ENCODE assay signal across 9 mouse cellular contexts in the genomic region with DNA sequence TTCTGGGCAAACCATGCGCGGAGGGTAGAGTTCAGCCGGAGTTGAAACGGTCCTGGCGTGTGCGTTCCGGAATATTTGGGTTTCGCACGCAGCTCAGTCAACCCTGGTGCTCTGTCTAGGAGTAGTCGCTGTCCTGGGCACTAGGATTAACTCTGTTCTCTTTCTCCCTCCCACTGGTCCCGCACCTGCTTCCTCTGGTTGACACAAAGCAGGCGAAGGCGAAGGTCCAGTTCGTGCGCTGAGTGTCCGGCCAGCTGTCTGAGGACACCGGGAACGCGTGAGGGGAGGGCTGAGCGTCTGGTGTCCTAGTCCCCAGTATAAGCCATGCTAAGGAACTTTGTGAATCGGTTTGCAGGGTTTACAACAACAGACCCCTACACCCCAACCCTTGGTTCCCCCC. TPM values are rescaled to one million over a fixed set of nuclear protein-coding genes. Genes with fewer than 3 reads are reported as not detected.
DNase-seq lines count a peak whose midpoint lies in the region; ATAC-seq and TF ChIP-seq lines count a peak whose summit lies in the region.
"Had no signal": no experiment of that assay in that cellular context is flagged by ENCODE, and none has a peak within 500 bp of the region (broad histone marks: within the 10 kb centered on the region; RNA-seq: fewer than 3 reads in every experiment).

No protein-coding gene starts in this region.

- H3K36me3 ChIP-seq in heart, embryonic 10.5 days, result no peaks in the 10 kb centered on the region
- H3K36me3 ChIP-seq in heart, embryonic 14.5 days (ENCODE audit: control insufficient read depth, insufficient read depth, low read length), result no peaks in the 10 kb centered on the region
- no peaks in the 10 kb centered on the region for H3K36me3 ChIP-seq in midbrain, embryonic 10.5 days

- H3K9ac ChIP-seq in heart, embryonic 14.5 days (ENCODE audit: low read length), result no peak overlapping the region

- peaks cover 83% of the 10 kb centered on the region for H3K27me3 ChIP-seq in heart, embryonic 10.5 days (ENCODE audit: insufficient read depth, poor library complexity, severe bottlenecking)
- peaks cover 83% of the 10 kb centered on the region for H3K27me3 ChIP-seq in heart, embryonic 14.5 days (ENCODE audit: control insufficient read depth, insufficient read depth, low read length)
- H3K27me3 ChIP-seq in midbrain, embryonic 10.5 days (ENCODE audit: low read depth, poor library complexity, severe bottlenecking), result peaks cover 98% of the 10 kb centered on the region
- H3K27me3 ChIP-seq: CH12.LX had no signal

- H3K4me1 ChIP-seq in heart, embryonic 10.5 days, result peaks cover 26% of the 10 kb centered on the region
- peaks cover 3 to 22% of the 10 kb centered on the region in 2 experiments; a peak in 3 of 4 replicates for H3K4me1 ChIP-seq in heart, embryonic 14.5 days (ENCODE audit: control insufficient read depth in 2 of 2, insufficient read depth in 2 of 2, low read length in 2 of 2)
- peaks cover 34% of the 10 kb centered on the region for H3K4me1 ChIP-seq in midbrain, embryonic 10.5 days

- peak overlapping the region; percentile 68 for H3K4me2 ChIP-seq in heart, embryonic 14.5 days (ENCODE audit: low read length)

- WGBS in heart, embryonic 10.5 days, result under 1% methylated on average over 21 of the region's 21 CpGs
- under 1% methylated on average over 21 of the region's 21 CpGs for WGBS in heart, embryonic 14.5 days
- under 1% methylated on average over 21 of the region's 21 CpGs for WGBS in midbrain, embryonic 10.5 days

- no peak for DNase-seq in heart, embryonic 10.5 days (ENCODE audit: low spot score)
- no peak for DNase-seq in heart, postnatal 4 days
- DNase-seq in brain, embryonic 14.5 days (ENCODE audit: low read depth), result peak; percentile 34
- DNase-seq in midbrain, embryonic 10.5 days (ENCODE audit: low spot score), result peak; percentile 68
- no peak for DNase-seq in urinary bladder, adult 18-20 months (ENCODE audit: low spot score in 2 of 2)
- DNase-seq in spleen, postnatal 36 days (ENCODE audit: low spot score in 2 of 2), result no peak
- no peak for DNase-seq in cerebellum, adult 8-10 months

- H3K9me3 ChIP-seq in heart, embryonic 10.5 days, result no peaks in the 10 kb centered on the region
- no peaks in the 10 kb centered on the region for H3K9me3 ChIP-seq in heart, embryonic 14.5 days (ENCODE audit: control insufficient read depth, low read length)
- H3K9me3 ChIP-seq in midbrain, embryonic 10.5 days (replicated peaks), result no peaks in the 10 kb centered on the region

- no peak for TF ChIP-seq CTCF in brain, embryonic 14.5 days (IDR thresholded peaks at IDR 0.05; ENCODE audit: borderline replicate concordance, extremely low read depth, insufficient read depth, insufficient read length)

- peak overlapping the region; percentile 57 for H3K4me3 ChIP-seq in heart, embryonic 10.5 days
- H3K4me3 ChIP-seq in heart, embryonic 14.5 days (ENCODE audit: control insufficient read depth in 1 of 2, insufficient read depth in 1 of 2, low read depth in 1 of 2, low read length in 2 of 2), result peak overlapping the region; percentile 29 to 38
- H3K4me3 ChIP-seq in midbrain, embryonic 10.5 days, result peak overlapping the region; percentile 43

- peak overlapping the region; percentile 30; the same call in 1 of the 2 replicates for H3K27ac ChIP-seq in heart, embryonic 10.5 days
- H3K27ac ChIP-seq in heart, embryonic 14.5 days (replicated peaks in 1 of 2; ENCODE audit: control insufficient read depth in 1 of 2, insufficient read depth in 1 of 2, low read depth in 2 of 2, low read length in 2 of 2), result no peak overlapping the region
- no peak overlapping the region for H3K27ac ChIP-seq in midbrain, embryonic 10.5 days (replicated peaks)

- ATAC-seq in heart, embryonic 14.5 days (ENCODE audit: insufficient number of reproducible peaks, insufficient read depth, low FRiP score, low read depth), result no peak

- TF ChIP-seq POLR2A in brain, embryonic 14.5 days (IDR thresholded peaks at IDR 0.05; ENCODE audit: borderline replicate concordance, extremely low read depth, insufficient read depth, insufficient read length, poor library complexity, severe bottlenecking), result no peak

RNA-seq across cellular contexts. Expression of gene Twist1, which starts 10.0 kb away (rescaled TPM):
- 7.5 and 17.4 TPM in 2 replicates for polyA plus RNA-seq in heart, embryonic 10.5 days (2016; fragmentation: Nextera tagmentation; extraction: Ambion mirVana)
- total RNA-seq in heart, postnatal 4 days (2021), result 1 to 10 TPM; 4.3 to 4.6 TPM
- polyA plus RNA-seq in brain, embryonic 14.5 days (2012; rRNA removed), result 14.0 and 15.1 TPM in 2 replicates
- polyA plus RNA-seq in heart, embryonic 14.5 days (2014; fragmentation: Nextera tagmentation; extraction: Ambion mirVana), result 3.8 and 6.3 TPM in 2 replicates
- 7.6 and 8.5 TPM in 2 replicates for polyA plus RNA-seq in midbrain, embryonic 10.5 days (2016; fragmentation: Nextera tagmentation; extraction: Ambion mirVana)
- total RNA-seq: CH12.LX had no signal

RNA-seq across cellular contexts. Expression of gene Ferd3l, which starts 39.3 kb away (rescaled TPM):
- polyA plus RNA-seq in heart, embryonic 10.5 days (2016; fragmentation: Nextera tagmentation; extraction: Ambion mirVana), result not detected in 2 replicates
- total RNA-seq in heart, postnatal 4 days (2021), result not detected
- polyA plus RNA-seq in brain, embryonic 14.5 days (2012; rRNA removed), result 0.86 and 0.96 TPM in 2 replicates
- polyA plus RNA-seq in heart, embryonic 14.5 days (2014; fragmentation: Nextera tagmentation; extraction: Ambion mirVana), result not detected in 2 replicates
- 4.3 and 5.5 TPM in 2 replicates for polyA plus RNA-seq in midbrain, embryonic 10.5 days (2016; fragmentation: Nextera tagmentation; extraction: Ambion mirVana)
- total RNA-seq: CH12.LX had no signal

Comparison
In these comparisons a context has a peak if more than half of its experiments do, and no peak if none do; other contexts are left out.
1. DNase-seq: peak in brain, embryonic 14.5 days (single experiment) and midbrain, embryonic 10.5 days (single experiment); none in heart, embryonic 10.5 days (single experiment), heart, postnatal 4 days (single experiment), urinary bladder, adult 18-20 months (0 of 2), spleen, postnatal 36 days (0 of 2) and cerebellum, adult 8-10 months (single experiment).
2. Peak in every context shown above with its lines, with median percentiles within 50 percentile points of each other: H3K4me3 ChIP-seq.